Mouse (Mus musculus) embryo, embryonic 10.5 days (tissue): ENCODE data around the gene Tbc1d22a.
"Not testable (repeated sequence)": the region's sequence is repeated elsewhere in the genome, so short reads cannot be mapped to it uniquely, and the experiment has no call there.

Experiments
- DNase-seq: peaks from one replicate; pipeline ENCODE4 v3.0.0-alpha.2; 2015; ENCODE audit warnings: low spot score

Tbc1d22a gene

DNA sequence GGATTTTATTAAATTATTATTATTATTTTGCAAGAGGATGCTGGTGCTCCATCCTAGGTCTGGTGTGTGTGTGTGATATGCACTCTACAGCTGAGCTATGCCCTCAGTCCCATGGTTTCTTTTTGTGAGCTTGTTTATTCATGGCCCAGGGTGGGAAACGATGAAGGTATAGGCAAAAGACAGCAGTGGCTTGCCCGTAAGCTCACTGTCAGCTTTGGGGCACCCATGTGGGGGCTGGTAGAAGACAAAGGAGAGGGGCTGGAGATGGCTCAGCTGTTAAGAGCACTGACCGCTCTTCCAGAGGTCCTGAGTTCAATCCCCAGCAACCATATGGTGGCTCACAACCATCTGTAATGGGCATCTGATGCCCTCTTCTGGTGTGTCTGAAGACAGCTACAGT, 32.9 kb upstream of the Tbc1d22a start:
- DNase-seq: not testable (repeated sequence)

- DNase-seq: no peak
Measured at GRCm38 (mm10) chr15:86181941-86182439, 32.3 kb upstream of the Tbc1d22a start.

DNA sequence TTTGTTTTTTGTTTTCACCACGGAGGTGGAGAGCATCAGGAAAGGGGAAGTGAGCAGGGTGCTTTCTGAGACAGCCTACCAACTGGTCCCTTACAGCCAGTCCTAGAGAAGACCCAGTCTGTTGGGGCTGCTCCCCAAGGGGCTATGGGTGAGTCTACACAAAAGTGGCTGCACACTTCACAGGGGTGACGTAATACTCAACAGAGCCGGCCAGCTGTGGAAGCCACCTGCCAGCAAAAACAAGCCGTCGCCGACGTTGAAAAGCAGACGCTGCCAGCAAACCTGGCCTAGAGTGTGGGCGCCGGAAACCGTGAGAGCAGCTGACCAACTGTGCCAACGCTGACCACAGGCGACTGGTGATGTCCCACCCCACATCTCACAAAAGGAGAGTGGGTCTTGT, 31.6 kb upstream of the Tbc1d22a start:
- no peak for DNase-seq

GRCm38 (mm10) chr15:86183484-86183883, 30.8 kb upstream of the Tbc1d22a start:
- DNase-seq: no peak

DNA sequence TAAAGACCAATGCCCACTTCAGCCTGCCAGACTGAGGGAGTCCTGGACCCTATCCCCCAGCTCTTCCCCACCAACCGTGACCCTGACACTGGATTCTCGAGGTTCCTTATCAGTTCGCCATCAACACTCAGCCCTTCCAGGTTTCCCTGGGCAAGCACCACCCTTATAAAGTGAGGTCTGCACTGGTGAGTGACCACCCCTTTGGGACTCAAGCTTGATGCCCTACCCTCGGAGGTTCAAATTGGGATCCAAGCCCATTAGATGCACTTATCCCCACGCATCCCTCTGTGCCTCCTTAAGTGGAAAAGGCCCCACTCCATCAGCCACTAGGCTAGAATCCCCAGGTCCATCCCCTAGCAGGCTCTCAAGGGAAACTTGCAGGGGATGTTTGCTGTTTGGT, 30.2 kb upstream of the Tbc1d22a start:
- no peak for DNase-seq

- peak; percentile 68 for DNase-seq
Measured at GRCm38 (mm10) chr15:86184851-86185688, 29.2 kb upstream of the Tbc1d22a start.

- DNase-seq: peak; percentile 76
Measured at GRCm38 (mm10) chr15:86185689-86186569, 28.3 kb upstream of the Tbc1d22a start, which contains the start of gene Cerk. Gene Cerk, minus strand, starts transcription at chr15:86186141.

DNA sequence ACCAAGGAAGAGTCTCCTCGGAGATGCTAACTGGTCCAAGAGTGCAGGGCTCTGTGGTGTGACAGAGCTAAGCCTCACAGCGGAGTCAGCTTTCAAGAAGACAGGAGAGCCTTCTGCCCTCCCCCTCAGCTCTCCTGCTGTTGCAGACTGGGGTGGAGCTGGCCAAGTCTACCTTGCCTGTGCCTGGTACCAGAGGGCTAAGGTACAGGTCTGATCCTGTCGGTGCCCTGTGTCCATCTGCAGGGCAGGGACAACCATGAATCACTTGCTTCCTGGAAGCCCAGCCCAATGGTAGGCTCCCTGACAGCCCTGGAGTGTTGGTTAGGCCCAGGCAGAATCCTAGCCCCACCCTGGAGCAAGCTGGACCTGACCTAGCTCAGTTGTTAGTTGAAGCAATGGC, 27.6 kb upstream of the Tbc1d22a start:
- DNase-seq: no peak

DNA sequence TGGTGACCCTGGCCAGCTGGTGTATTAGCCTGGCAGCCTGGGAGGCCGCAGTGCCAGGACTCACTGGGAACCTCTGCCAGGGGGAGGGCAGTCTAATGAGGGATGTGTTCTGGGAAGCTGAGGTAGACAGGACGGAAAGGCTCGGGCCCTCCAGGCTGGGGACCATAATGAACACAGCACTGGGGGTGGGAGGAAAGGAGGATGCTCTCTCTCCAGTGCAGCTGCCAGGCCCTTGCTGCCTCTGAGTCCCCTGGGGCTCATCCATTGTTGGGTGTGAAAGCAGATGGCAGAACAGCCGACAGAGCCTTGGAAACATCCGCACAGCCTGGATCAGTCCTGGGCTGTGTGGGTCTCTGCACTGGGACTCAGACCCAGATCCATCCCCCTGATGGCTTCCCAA, 26.1 kb upstream of the Tbc1d22a start:
- peak; percentile 38 for DNase-seq

- DNase-seq: no peak
Measured at GRCm38 (mm10) chr15:86188746-86189470, 25.4 kb upstream of the Tbc1d22a start.

GRCm38 (mm10) chr15:86190387-86190786, 23.9 kb upstream of the Tbc1d22a start:
- DNase-seq: no peak

DNA sequence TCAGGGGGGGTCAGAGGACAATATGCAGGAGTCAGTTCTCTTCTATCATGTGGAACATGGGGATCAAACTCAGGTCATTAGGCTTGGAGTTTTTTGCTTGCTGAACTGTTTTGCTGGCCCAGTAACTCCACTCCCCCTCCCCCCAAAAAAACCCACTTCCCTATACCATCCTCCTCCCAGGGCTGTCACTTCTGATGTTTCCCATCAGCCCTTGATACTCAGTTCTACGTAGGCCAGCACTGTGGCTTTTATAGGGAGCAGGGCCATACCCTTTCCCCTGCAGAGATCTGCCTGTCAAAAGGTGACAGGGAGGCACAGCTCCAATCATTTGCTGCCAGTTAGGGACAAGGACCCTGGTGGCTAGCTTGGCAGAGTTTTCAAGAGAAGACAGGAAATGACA, 22.8 kb upstream of the Tbc1d22a start:
- no peak for DNase-seq

- DNase-seq: no peak
Measured at GRCm38 (mm10) chr15:86191933-86192332, 22.3 kb upstream of the Tbc1d22a start.

DNA sequence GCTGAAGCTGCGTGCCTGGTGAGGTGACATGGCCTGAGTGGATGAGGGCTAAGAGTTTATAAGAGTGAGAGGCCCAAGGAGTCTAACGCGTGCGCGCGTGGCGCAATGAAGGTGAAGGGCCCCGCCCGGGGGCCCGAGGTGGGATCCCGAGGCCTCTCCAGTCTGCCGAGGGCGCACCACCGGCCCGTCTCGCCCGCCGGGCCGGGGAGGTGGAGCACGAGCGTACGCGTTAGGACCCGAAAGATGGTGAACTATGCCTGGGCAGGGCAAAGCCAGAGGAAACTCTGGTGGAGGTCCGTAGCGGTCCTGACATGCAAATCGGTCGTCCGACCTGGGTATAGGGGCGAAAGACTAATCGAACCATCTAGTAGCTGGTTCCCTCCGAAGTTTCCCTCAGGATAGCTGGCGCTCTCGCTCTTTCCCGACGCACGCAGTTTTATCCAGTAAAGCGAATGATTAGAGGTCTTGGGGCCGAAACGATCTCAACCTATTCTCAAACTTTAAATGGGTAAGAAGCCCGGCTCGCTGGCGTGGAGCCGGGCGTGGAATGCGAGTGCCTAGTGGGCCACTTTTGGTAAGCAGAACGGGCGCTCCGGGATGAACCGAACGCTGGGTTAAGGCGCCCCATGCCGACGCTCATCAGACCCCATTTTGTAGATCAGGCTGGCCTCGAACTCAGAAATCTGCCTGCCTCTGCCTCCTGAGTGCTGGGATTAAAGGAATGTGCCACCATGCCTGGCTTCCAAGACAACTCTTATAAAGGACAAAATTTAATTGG, 19.4 kb upstream of the Tbc1d22a start:
- not testable (repeated sequence) for DNase-seq

DNA sequence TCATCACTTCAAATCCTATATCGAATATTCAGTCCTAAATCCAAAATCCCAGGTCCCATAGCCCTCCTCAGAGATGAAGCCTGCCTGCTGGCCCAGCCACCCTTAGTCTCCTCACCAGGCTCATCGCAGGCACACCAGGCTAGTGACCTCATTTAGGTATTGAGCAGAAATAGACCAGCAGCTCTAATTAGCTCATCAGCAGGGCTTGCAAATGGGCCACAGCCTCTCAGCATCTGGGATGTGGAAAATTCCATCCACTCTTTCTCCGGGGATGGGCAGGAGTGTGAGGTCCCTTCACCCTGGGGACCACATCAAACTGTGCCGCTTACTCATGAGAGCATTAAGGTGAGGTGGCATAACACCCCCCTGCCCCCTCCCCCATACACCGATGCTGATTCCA, 15.2 kb upstream of the Tbc1d22a start:
- no peak for DNase-seq

DNA sequence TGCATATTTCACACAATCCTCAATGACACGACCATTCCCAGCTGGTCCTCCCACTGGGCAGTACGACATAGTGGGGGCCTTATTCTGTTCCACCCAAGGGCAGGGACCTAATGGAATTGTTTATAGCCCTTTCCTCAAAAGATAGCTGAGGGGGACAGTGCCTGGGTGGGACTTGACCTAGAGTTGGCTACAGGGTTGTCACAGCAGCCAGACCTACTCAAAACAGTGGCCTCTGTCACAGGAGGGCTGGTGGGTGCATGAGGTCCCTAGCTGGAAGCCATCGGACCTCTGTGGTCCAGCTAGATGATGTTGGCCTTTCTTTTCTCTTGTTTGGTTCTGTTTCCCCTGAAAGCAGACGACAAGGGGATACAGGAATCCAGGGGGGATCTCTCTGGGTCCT, 14.8 kb upstream of the Tbc1d22a start:
- no peak for DNase-seq

- no peak for DNase-seq
Measured at GRCm38 (mm10) chr15:86200169-86200568, 14.1 kb upstream of the Tbc1d22a start.

DNA sequence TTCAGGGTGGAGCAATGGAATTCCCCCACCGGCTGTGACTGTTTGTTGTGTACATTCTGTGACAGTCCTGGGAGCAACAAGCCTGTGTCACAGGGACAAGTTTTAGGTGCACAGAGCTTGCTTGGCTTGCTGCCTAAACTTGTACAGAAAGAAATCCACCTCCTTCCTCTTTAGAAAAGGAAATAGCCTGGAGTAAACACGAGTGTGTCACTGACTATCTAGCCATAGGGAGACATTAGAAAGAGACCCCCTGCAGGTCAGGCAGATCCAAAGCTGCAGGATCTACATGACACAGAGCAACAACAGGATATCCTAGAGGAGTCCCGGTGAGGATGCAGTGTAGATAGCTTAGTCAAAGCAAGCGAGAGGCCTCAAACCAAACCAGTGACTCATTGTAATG, 13.2 kb upstream of the Tbc1d22a start:
- no peak for DNase-seq

- DNase-seq: no peak
Measured at GRCm38 (mm10) chr15:86201696-86202330, 12.4 kb upstream of the Tbc1d22a start.

DNA sequence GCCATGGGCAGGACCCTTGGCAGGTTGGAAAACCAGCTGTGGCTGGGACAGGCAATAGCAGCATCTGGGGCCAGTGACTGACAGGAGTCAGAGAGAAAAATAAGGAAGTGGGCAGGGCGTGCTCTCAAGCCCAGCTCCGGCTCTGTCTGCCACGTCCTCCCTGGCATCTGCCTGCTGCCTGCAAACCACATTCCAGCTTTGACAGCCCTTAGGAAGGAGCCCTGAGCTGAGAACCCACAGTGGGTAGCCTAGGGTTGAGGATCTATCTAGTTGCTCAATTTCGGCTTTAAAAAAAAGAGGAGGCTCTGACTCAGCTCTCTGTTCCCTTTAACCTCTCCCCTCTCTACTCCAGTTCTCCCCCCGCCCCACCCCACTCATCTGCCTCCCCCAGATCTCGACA, 11.6 kb upstream of the Tbc1d22a start:
- no peak for DNase-seq

- no peak for DNase-seq
Measured at GRCm38 (mm10) chr15:86203292-86203793, 10.9 kb upstream of the Tbc1d22a start.
